Mouse (Mus musculus): Measurements from ENCODE around the gene Rasgrf2. TPM values are rescaled to one million over a fixed set of nuclear protein-coding genes. Genes with fewer than 3 reads are reported as not detected.

Rasgrf2 gene
- polyA plus RNA-seq, 1 experiment = 6.3 TPM

- WGBS = 96% methylated on average over 5 of the region's 5 CpGs
- Histone ChIP-seq H3K36me3 (ENCODE audit: control insufficient read depth, insufficient read depth, low read length) (no peaks in the 10 kb centered on the region), H3K4me3 (ENCODE audit: control insufficient read depth, insufficient read depth, low read length) (no peak overlapping the region), H3K27me3 (ENCODE audit: control insufficient read depth, insufficient read depth, low read length) (no peaks in the 10 kb centered on the region), H3K27ac (ENCODE audit: control insufficient read depth, insufficient read depth, low read length) (no peak overlapping the region), H3K4me1 (replicated peaks; ENCODE audit: control insufficient read depth, insufficient read depth, low read length) (peaks cover 4% of the 10 kb centered on the region)
- no peak for TF ChIP-seq CTCF (IDR thresholded peaks at IDR 0.05; ENCODE audit: borderline replicate concordance, control insufficient read depth, extremely low read depth, insufficient read depth, low read length, poor library complexity)
- no peak for TF ChIP-seq POLR2A (IDR thresholded peaks at IDR 0.05; ENCODE audit: control insufficient read depth, extremely low read depth, insufficient read depth, low read length, poor library complexity)
- no peak for DNase-seq
These were observed 212.7 kb downstream of the Rasgrf2 start for GRCm38 (mm10) chr13:91918764-91919163.

GRCm38 (mm10) chr13:91917835-91918234, 213.6 kb downstream of the Rasgrf2 start:
- TF ChIP-seq CTCF (IDR thresholded peaks at IDR 0.05; ENCODE audit: borderline replicate concordance, control insufficient read depth, extremely low read depth, insufficient read depth, low read length, poor library complexity) (no peak), POLR2A (IDR thresholded peaks at IDR 0.05; ENCODE audit: control insufficient read depth, extremely low read depth, insufficient read depth, low read length, poor library complexity) (no peak)
- DNase-seq = no peak
- 61% methylated on average over 2 of the region's 2 CpGs for WGBS

GRCm38 (mm10) chr13:91916308-91916707, 215.1 kb downstream of the Rasgrf2 start:
- TF ChIP-seq CTCF (IDR thresholded peaks at IDR 0.05; ENCODE audit: borderline replicate concordance, control insufficient read depth, extremely low read depth, insufficient read depth, low read length, poor library complexity) (no peak), POLR2A (IDR thresholded peaks at IDR 0.05; ENCODE audit: control insufficient read depth, extremely low read depth, insufficient read depth, low read length, poor library complexity) (no peak)
- H3K4me1 ChIP-seq (replicated peaks; ENCODE audit: control insufficient read depth, insufficient read depth, low read length) = peaks cover 4% of the 10 kb centered on the region
- no peaks in the 10 kb centered on the region for H3K27me3 ChIP-seq (ENCODE audit: control insufficient read depth, insufficient read depth, low read length)
- no peaks in the 10 kb centered on the region for H3K36me3 ChIP-seq (ENCODE audit: control insufficient read depth, insufficient read depth, low read length)
- DNase-seq = no peak
- no peak overlapping the region for H3K27ac ChIP-seq (ENCODE audit: control insufficient read depth, insufficient read depth, low read length)
- no peak overlapping the region for H3K4me3 ChIP-seq (ENCODE audit: control insufficient read depth, insufficient read depth, low read length)
- 97% methylated on average over 5 of the region's 5 CpGs for WGBS

More at GRCm38 (mm10) chr13:91917835-91918234, 213.6 kb downstream of the Rasgrf2 start:
- Histone ChIP-seq H3K36me3 (ENCODE audit: control insufficient read depth, insufficient read depth, low read length) (no peaks in the 10 kb centered on the region), H3K27me3 (ENCODE audit: control insufficient read depth, insufficient read depth, low read length) (no peaks in the 10 kb centered on the region), H3K27ac (ENCODE audit: control insufficient read depth, insufficient read depth, low read length) (no peak overlapping the region), H3K4me3 (ENCODE audit: control insufficient read depth, insufficient read depth, low read length) (no peak overlapping the region), H3K4me1 (replicated peaks; ENCODE audit: control insufficient read depth, insufficient read depth, low read length) (peaks cover 4% of the 10 kb centered on the region)

GRCm38 (mm10) chr13:91915582-91916239, 215.7 kb downstream of the Rasgrf2 start:
- no peak overlapping the region for H3K4me3 ChIP-seq (ENCODE audit: control insufficient read depth, insufficient read depth, low read length)
- WGBS = 37% methylated on average over 6 of the region's 6 CpGs
- no peak for DNase-seq
- TF ChIP-seq CTCF (IDR thresholded peaks at IDR 0.05; ENCODE audit: borderline replicate concordance, control insufficient read depth, extremely low read depth, insufficient read depth, low read length, poor library complexity) (no peak), POLR2A (IDR thresholded peaks at IDR 0.05; ENCODE audit: control insufficient read depth, extremely low read depth, insufficient read depth, low read length, poor library complexity) (no peak)
- H3K27ac ChIP-seq (ENCODE audit: control insufficient read depth, insufficient read depth, low read length) = no peak overlapping the region
- H3K4me1 ChIP-seq (replicated peaks; ENCODE audit: control insufficient read depth, insufficient read depth, low read length) = peaks cover 4% of the 10 kb centered on the region; the same call in 1 of the 2 replicates
- no peaks in the 10 kb centered on the region for H3K36me3 ChIP-seq (ENCODE audit: control insufficient read depth, insufficient read depth, low read length)
- H3K27me3 ChIP-seq (ENCODE audit: control insufficient read depth, insufficient read depth, low read length) = no peaks in the 10 kb centered on the region

GRCm38 (mm10) chr13:91915192-91915581, 216.3 kb downstream of the Rasgrf2 start:
- peaks cover 4% of the 10 kb centered on the region; the same call in 1 of the 2 replicates for H3K4me1 ChIP-seq (replicated peaks; ENCODE audit: control insufficient read depth, insufficient read depth, low read length)
- WGBS = 13% methylated on average over 4 of the region's 4 CpGs
- H3K27ac ChIP-seq (ENCODE audit: control insufficient read depth, insufficient read depth, low read length) = no peak overlapping the region
- no peak for DNase-seq
- no peaks in the 10 kb centered on the region for H3K36me3 ChIP-seq (ENCODE audit: control insufficient read depth, insufficient read depth, low read length)
- no peaks in the 10 kb centered on the region for H3K27me3 ChIP-seq (ENCODE audit: control insufficient read depth, insufficient read depth, low read length)
- TF ChIP-seq POLR2A (IDR thresholded peaks at IDR 0.05; ENCODE audit: control insufficient read depth, extremely low read depth, insufficient read depth, low read length, poor library complexity) = no peak
- H3K4me3 ChIP-seq (ENCODE audit: control insufficient read depth, insufficient read depth, low read length) = no peak overlapping the region

- no peak for DNase-seq
- no peak for TF ChIP-seq CTCF (IDR thresholded peaks at IDR 0.05; ENCODE audit: borderline replicate concordance, control insufficient read depth, extremely low read depth, insufficient read depth, low read length, poor library complexity)
- no peak for TF ChIP-seq POLR2A (IDR thresholded peaks at IDR 0.05; ENCODE audit: control insufficient read depth, extremely low read depth, insufficient read depth, low read length, poor library complexity)
- Histone ChIP-seq H3K36me3 (ENCODE audit: control insufficient read depth, insufficient read depth, low read length) (no peaks in the 10 kb centered on the region), H3K27me3 (ENCODE audit: control insufficient read depth, insufficient read depth, low read length) (no peaks in the 10 kb centered on the region), H3K4me3 (ENCODE audit: control insufficient read depth, insufficient read depth, low read length) (no peak overlapping the region), H3K27ac (ENCODE audit: control insufficient read depth, insufficient read depth, low read length) (no peak overlapping the region), H3K4me1 (replicated peaks; ENCODE audit: control insufficient read depth, insufficient read depth, low read length) (peaks cover 4% of the 10 kb centered on the region; the same call in 1 of the 2 replicates)
These were observed 219.8 kb downstream of the Rasgrf2 start for GRCm38 (mm10) chr13:91911652-91912051.

GRCm38 (mm10) chr13:91911211-91911610, 220.2 kb downstream of the Rasgrf2 start:
- H3K36me3 ChIP-seq (ENCODE audit: control insufficient read depth, insufficient read depth, low read length) = no peaks in the 10 kb centered on the region
- no peak overlapping the region for H3K27ac ChIP-seq (ENCODE audit: control insufficient read depth, insufficient read depth, low read length)
- H3K4me1 ChIP-seq (replicated peaks; ENCODE audit: control insufficient read depth, insufficient read depth, low read length) = peaks cover 4% of the 10 kb centered on the region; the same call in 1 of the 2 replicates
- TF ChIP-seq POLR2A (IDR thresholded peaks at IDR 0.05; ENCODE audit: control insufficient read depth, extremely low read depth, insufficient read depth, low read length, poor library complexity) (no peak), CTCF (IDR thresholded peaks at IDR 0.05; ENCODE audit: borderline replicate concordance, control insufficient read depth, extremely low read depth, insufficient read depth, low read length, poor library complexity) (no peak)
- H3K4me3 ChIP-seq (ENCODE audit: control insufficient read depth, insufficient read depth, low read length) = no peak overlapping the region
- no peak for DNase-seq
- no peaks in the 10 kb centered on the region for H3K27me3 ChIP-seq (ENCODE audit: control insufficient read depth, insufficient read depth, low read length)
